14 mouse cellular contexts compared by ENCODE assay signal in genomic region chr13:28805302-28805701, GRCm38 (mm10).
"Had no signal": no experiment of that assay in that cellular context is flagged by ENCODE, and none has a peak within 500 bp of the region (broad histone marks: within the 10 kb centered on the region; RNA-seq: fewer than 3 reads in every experiment).

No protein-coding gene starts in this region.

- H3K9me3 ChIP-seq: liver, embryonic 13.5 days; lung, embryonic 15.5 days; midbrain, embryonic 13.5 days had no signal

- ATAC-seq: midbrain, embryonic 13.5 days had no signal

- H3K27ac ChIP-seq: kidney, postnatal 0 days; layer of hippocampus, adult 2 months; liver, embryonic 13.5 days; lung, embryonic 15.5 days; midbrain, embryonic 13.5 days; stomach, postnatal 0 days had no signal

- H3K27me3 ChIP-seq: liver, embryonic 13.5 days; lung, embryonic 15.5 days; midbrain, embryonic 13.5 days had no signal

- H3K36me3 ChIP-seq: liver, embryonic 13.5 days; lung, embryonic 15.5 days; midbrain, embryonic 13.5 days had no signal

- H3K9ac ChIP-seq: liver, embryonic 13.5 days; lung, embryonic 15.5 days; midbrain, embryonic 13.5 days had no signal

- DNase-seq: kidney, adult 2 months; kidney, postnatal 25 days; layer of hippocampus, adult 9-11 months; liver, embryonic 13.5 days; lung, postnatal 14 days; lung, postnatal 4 days; thymus, adult 2 months; thymus, postnatal 14 days; thymus, postnatal 4 days had no signal

- H3K4me1 ChIP-seq: liver, embryonic 13.5 days had no signal

- H3K4me3 ChIP-seq: layer of hippocampus, adult 2 months; liver, embryonic 13.5 days; lung, embryonic 15.5 days; midbrain, embryonic 13.5 days had no signal

- H3K4me2 ChIP-seq: liver, embryonic 13.5 days; lung, embryonic 15.5 days; midbrain, embryonic 13.5 days had no signal
